Mouse (Mus musculus) sigmoid colon, adult 10 weeks (tissue): ENCODE results near the gene Cldn12. TPM values are rescaled to one million over a fixed set of nuclear protein-coding genes. Genes with fewer than 3 reads are reported as not detected.

Experiments
- polyA plus RNA-seq: library from polyadenylated mRNA; stranded (reverse); fragments of 350-450 nt; fragmentation: Illumina TruSeq; extraction: RNeasy Lipid Tissue Mini Kit (QIAGEN cat#74804); gene quantifications from one replicate; pipeline ENCODE4 v1.2.3, GENCODE M21; 2014; ENCODE audit warnings: low read depth, low replicate concordance

Gene Cldn12
- polyA plus RNA-seq: 161 TPM

GRCm38 (mm10) chr5:5514196-5515076 is at the start of gene Cldn12:
Gene Cldn12, minus strand, starts transcription at chr5:5514958.

GRCm38 (mm10) chr5:5559079-5559740 is 44.5 kb upstream of the Cldn12 start, which contains the start of gene Gtpbp10:
Gene Gtpbp10, minus strand, starts transcription at chr5:5559538.

GRCm38 (mm10) chr5:5479043-5479442 is 35.7 kb downstream of the Cldn12 start, which contains the start of gene 1700015F17Rik:
Gene 1700015F17Rik, minus strand, starts transcription at chr5:5479143.

Other genes starting within 250 kb of the Cldn12 start
- 8.3 TPM for gene Cdk14, start 94.6 kb downstream of the Cldn12 start, polyA plus RNA-seq
- not detected for gene 1700015F17Rik, start 35.8 kb downstream of the Cldn12 start, polyA plus RNA-seq
- gene Gtpbp10, start 44.6 kb upstream of the Cldn12 start, polyA plus RNA-seq: 46.4 TPM
- 0.82 TPM for gene Gm8773, start 58.8 kb upstream of the Cldn12 start, polyA plus RNA-seq
- 6.4 TPM for gene Cfap69, start 149.3 kb upstream of the Cldn12 start, polyA plus RNA-seq
- 33.8 TPM for gene Steap2, start 179.6 kb upstream of the Cldn12 start, polyA plus RNA-seq
- gene Steap1, start 234.4 kb upstream of the Cldn12 start, polyA plus RNA-seq: 9.1 TPM